Mouse (Mus musculus) ES-E14 (cell line): ENCODE data around the gene Pola2. TPM values are rescaled to one million over a fixed set of nuclear protein-coding genes. Genes with fewer than 3 reads are reported as not detected.
A peak's percentile ranks its signal among the peaks of the same experiment; 100 is the strongest.

ENCODE experiments used
- DNase-seq: peaks from one replicate; pipeline ENCODE4 v3.0.0-alpha.2; 2013; ENCODE audit warnings: low read depth, low spot score
- H3K27ac ChIP-seq: 2 replicates; pipeline ENCODE4 v1.5.1; 2012; ENCODE audit warnings: low read depth, mild to moderate bottlenecking, low read length, moderate library complexity, mixed read lengths; ENCODE audit not compliant: poor library complexity, insufficient read depth, severe bottlenecking
- H3K36me3 ChIP-seq: 2 replicates; pipeline ENCODE4 v1.6.1; 2012; ENCODE audit warnings: mild to moderate bottlenecking, low read length, moderate library complexity, mixed read lengths; ENCODE audit not compliant: control insufficient read depth, poor library complexity, insufficient read depth, severe bottlenecking
- H3K4me1 ChIP-seq, 2 experiments: fragments of 150-350 bp in 1 of 2; sonication (generic) in 1 of 2; 2 replicates each; pipeline ENCODE4 v1.6.1; 2012; ENCODE audit warnings: low read length in 2 of 2, mild to moderate bottlenecking in 1 of 2, mixed read lengths in 1 of 2; ENCODE audit not compliant: control insufficient read depth in 2 of 2, insufficient read depth in 2 of 2, poor library complexity in 1 of 2
- H3K4me3 ChIP-seq, 2 experiments: fragments of 150-350 bp in 1 of 2; sonication (generic) in 1 of 2; 2 replicates each; pipeline ENCODE4 v1.5.1; 2012; ENCODE audit warnings: low read length in 2 of 2, low read depth in 1 of 2, mild to moderate bottlenecking in 1 of 2, mixed read lengths in 1 of 2; ENCODE audit not compliant: insufficient read depth in 1 of 2, poor library complexity in 1 of 2, severe bottlenecking in 1 of 2
- H3K9ac ChIP-seq: 2 replicates; pipeline ENCODE4 v1.6.1; 2012; ENCODE audit warnings: low read depth, mild to moderate bottlenecking, low read length, mixed read lengths; ENCODE audit not compliant: poor library complexity, insufficient read depth, severe bottlenecking
- H3K9me3 ChIP-seq: fragments of 150-350 bp; sonication (generic); 2 replicates; pipeline ENCODE4 v1.6.1; 2012; ENCODE audit warnings: low read depth, mild to moderate bottlenecking, low read length; ENCODE audit not compliant: control insufficient read depth, insufficient read depth
- CHD2 ChIP-seq: IDR thresholded peaks from 2 replicates; pipeline ENCODE4 v1.6.1; 2014; ENCODE audit warnings: mild to moderate bottlenecking, low read depth, low read length, inconsistent platforms
- HCFC1 ChIP-seq: IDR thresholded peaks from 2 replicates; pipeline ENCODE4 v1.6.1; 2012; ENCODE audit warnings: low read length, inconsistent platforms, borderline replicate concordance; ENCODE audit not compliant: insufficient read depth
- MAFK ChIP-seq: IDR thresholded peaks from 2 replicates; pipeline ENCODE4 v1.6.1; 2014; ENCODE audit warnings: mild to moderate bottlenecking, low read depth, low read length, inconsistent platforms; ENCODE audit not compliant: insufficient read depth
- ZC3H11A ChIP-seq: IDR thresholded peaks from 2 replicates; pipeline ENCODE4 v1.6.1; 2012; ENCODE audit warnings: low read depth, mild to moderate bottlenecking, inconsistent platforms, low read length, borderline replicate concordance
- ZNF384 ChIP-seq: IDR thresholded peaks from 2 replicates; pipeline ENCODE4 v1.6.1; 2012; ENCODE audit warnings: low read depth, low read length, inconsistent platforms
- in situ Hi-C, 2 experiments: fragments of 600-800 bp; cut with MboI; formaldehyde crosslinking; loops; one replicate each; pipeline ENCODE4 v1.15.1; 2025; ENCODE audit warnings: low sequenced_read_pairs in 2 of 2, inconsistent platforms in 1 of 2; ENCODE audit not compliant: unreplicated experiment in 2 of 2
- total RNA-seq: library from RNA; depleted of rRNA; stranded (reverse); fragments of 300-350 nt; gene quantifications from 2 replicates; pipeline ENCODE4 v1.2.3, GENCODE M21; 2012

Gene Pola2
- total RNA-seq, 1 experiment: 69.7 TPM

DNA sequence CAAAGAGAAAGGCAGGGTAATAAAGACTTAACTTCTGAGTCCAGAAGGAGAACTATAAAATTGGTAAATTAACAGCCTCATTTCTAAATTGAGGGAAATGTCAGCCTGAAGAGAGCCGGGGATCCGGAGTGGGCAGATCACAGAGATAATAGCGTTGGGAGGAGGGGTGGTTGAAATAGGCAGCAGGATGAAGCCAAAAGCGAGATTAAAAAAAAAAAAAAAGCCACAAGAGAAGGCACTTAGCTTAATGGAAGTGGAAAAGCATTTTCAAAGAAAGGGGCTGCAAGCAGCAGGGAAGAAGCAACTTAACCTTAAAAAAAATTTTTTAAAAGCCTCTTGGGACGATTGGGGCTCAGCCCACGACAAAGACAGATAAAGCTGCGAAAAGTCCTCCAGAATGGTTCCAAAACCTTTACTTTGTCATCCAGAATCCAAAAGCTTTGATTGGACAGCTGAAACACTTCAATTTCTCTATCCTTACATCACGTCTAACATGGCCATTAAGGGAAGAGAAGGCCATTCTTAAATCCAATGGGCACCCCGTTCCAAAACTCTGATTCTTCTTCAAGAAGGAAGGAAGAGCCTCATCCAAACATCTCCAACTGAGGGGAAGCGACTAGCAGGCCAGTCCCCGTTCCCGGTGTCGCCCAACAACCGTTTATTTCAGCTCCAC, 52.4 kb downstream of the Pola2 start:
- DNase-seq: no peak
- Histone ChIP-seq H3K9ac (peak overlapping the region; percentile 95), H3K4me1 (peaks cover 0 to 3% of the 10 kb centered on the region in 2 experiments; a peak in 2 of 4 replicates), H3K27ac (no peak overlapping the region), H3K36me3 (peaks cover 8% of the 10 kb centered on the region; the same call in 1 of the 2 replicates), H3K4me3 (peak overlapping the region; percentile 84 to 88), H3K9me3 (no peaks in the 10 kb centered on the region)
- in situ Hi-C loops: no loop called here
- no peak for TF ChIP-seq CHD2
- TF ChIP-seq MAFK: no peak

DNA sequence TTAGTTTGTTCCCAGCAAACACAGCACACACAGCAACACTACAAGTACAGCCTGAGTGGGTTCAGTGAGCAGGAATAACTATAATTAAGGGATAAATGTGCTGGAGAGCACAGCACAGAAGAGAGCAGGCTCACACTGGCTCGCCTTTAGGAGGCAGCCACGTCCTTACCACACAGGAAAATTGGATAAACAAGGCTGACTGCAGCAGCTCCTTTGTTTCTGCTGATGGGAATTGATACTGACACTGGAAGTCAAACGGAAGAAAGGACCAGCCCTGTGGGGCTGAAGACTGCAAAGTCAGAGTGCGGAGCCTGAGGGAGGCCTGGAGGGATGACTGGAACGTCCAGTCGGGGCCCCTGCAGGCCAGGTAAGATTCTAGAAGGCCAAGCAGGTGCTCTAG, 53.8 kb downstream of the Pola2 start:
- Histone ChIP-seq H3K36me3 (peaks cover 16% of the 10 kb centered on the region), H3K27ac (no peak overlapping the region), H3K9me3 (no peaks in the 10 kb centered on the region), H3K9ac (no peak overlapping the region), H3K4me1 (peaks cover 0 to 3% of the 10 kb centered on the region in 2 experiments; a peak in 2 of 4 replicates), H3K4me3 (0 out of 4 replicates have a peak overlapping the region, but pooled peaks of 1 of the 2 experiments have one; percentile 6)
- in situ Hi-C loops: no loop called here
- no peak for TF ChIP-seq HCFC1
- TF ChIP-seq CHD2: no peak
- DNase-seq: no peak

DNA sequence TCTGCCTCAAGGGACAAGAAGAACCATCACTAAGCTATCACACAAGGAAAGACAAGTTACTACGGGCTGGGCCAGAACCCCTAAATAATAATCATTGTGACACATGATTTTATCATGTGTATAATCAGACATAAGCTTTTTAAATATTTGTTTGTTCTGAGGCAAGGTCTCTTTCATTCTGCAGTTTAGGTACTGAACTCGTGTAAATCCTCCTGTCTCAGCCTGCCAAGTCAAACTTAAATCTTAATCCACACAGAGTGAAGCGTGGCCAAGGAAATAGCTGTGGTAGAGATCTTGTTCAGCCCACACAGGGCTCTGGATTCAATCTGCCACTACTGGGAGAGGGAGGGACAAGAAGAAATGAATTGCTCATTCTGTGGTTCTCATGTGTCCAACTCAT, 56.7 kb downstream of the Pola2 start:
- TF ChIP-seq ZC3H11A (no peak), HCFC1 (no peak), CHD2 (no peak), ZNF384 (no peak), MAFK (no peak)
- Histone ChIP-seq H3K9ac (no peak overlapping the region), H3K9me3 (no peaks in the 10 kb centered on the region), H3K4me1 (peaks cover 0 to 3% of the 10 kb centered on the region in 2 experiments; a peak in 2 of 4 replicates), H3K27ac (no peak overlapping the region), H3K36me3 (peaks cover 34% of the 10 kb centered on the region), H3K4me3 (no peak overlapping the region)
- in situ Hi-C loops: no loop called here
- no peak for DNase-seq

DNA sequence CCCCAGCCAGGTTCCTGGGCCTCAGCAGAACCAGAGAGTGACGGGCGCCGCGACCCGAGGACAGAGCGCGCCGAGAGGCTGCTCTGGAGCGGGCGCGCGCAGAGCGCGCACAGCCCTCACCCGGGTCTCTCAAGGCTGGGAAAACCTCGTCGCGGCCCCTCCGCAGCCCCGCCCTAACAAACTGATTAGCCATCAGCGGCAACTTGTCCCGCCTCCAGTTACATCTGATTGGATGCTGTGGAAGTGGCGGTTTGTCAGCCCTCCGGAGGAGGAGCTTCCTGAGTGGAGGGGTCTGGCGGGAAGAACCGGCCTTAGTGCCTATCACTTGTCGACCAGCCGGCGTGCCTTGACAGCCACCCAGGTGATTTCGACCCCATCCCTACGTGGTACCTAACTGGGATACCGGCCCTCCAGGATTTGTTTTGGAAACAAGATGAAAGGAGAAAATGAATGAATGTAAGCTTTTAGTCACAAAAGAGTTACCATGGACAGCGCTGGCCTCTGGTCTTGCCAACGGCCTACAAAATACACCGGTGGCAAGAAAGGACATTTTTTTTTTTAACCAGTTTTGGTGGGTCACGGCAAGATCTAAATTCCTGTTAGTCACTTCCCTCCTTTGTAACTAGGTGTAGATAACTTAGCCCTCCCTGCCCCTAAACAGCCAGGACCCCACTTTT, 69.9 kb downstream of the Pola2 start, which contains the start of gene Tigd3:
Gene Tigd3 (minus strand): TSS at position 148 of the 677 bp plus-strand sequence.
- Histone ChIP-seq H3K4me3 (peak within 1 kb of the TSS; percentile 73 to 77), H3K27ac (no peak within 1 kb of the TSS), H3K9me3 (no peaks in the 10 kb centered on the region), H3K9ac (peak within 1 kb of the TSS; percentile 75), H3K36me3 (peaks cover 9% of the 10 kb centered on the region), H3K4me1 (peaks cover 0 to 7% of the 10 kb centered on the region in 2 experiments; a peak in 1 of 4 replicates)
- in situ Hi-C loops: no loop called here
- TF ChIP-seq CHD2: peak; percentile 76
- no peak for TF ChIP-seq ZNF384
- no peak for TF ChIP-seq MAFK
- peak; percentile 95 for DNase-seq
